Comparison of ENCODE assay signal across 26 mouse cellular contexts in genomic region chr6:70815471-70815870, GRCm38 (mm10). TPM values are rescaled to one million over a fixed set of nuclear protein-coding genes. Genes with fewer than 3 reads are reported as not detected.
DNase-seq lines count a peak whose midpoint lies in the region; ATAC-seq lines count a peak whose summit lies in the region.
"Had no signal": no experiment of that assay in that cellular context is flagged by ENCODE, and none has a peak within 500 bp of the region (broad histone marks: within the 10 kb centered on the region; RNA-seq: fewer than 3 reads in every experiment).

No protein-coding gene starts in this region.

- peaks cover 6% of the 10 kb centered on the region for H3K4me1 ChIP-seq in heart, embryonic 10.5 days
- H3K4me1 ChIP-seq in liver, embryonic 12.5 days: peaks cover 22% of the 10 kb centered on the region
- H3K4me1 ChIP-seq: forebrain, embryonic 13.5 days; hindbrain, embryonic 12.5 days; hindbrain, embryonic 15.5 days had no signal

- no peak for ATAC-seq in liver, embryonic 12.5 days
- ATAC-seq: forebrain, embryonic 13.5 days; forebrain, embryonic 16.5 days; intestine, embryonic 15.5 days; Patski had no signal

- peak; percentile 64 for DNase-seq in heart, embryonic 10.5 days (ENCODE audit: low spot score)
- no peak for DNase-seq in heart, postnatal 10 days
- DNase-seq in induced T-regulatory cell, adult 2 months (ENCODE audit: low read depth): peak; percentile 54
- DNase-seq in thymus, postnatal 0 days (ENCODE audit: low spot score): peak; percentile 73
- peak; percentile 55 for DNase-seq in thymus, postnatal 4 days
- DNase-seq in urinary bladder, adult 18-20 months (ENCODE audit: low spot score in 2 of 2): no peak
- DNase-seq: adrenal gland, postnatal 14 days; B cell, adult 2 months; cerebellum, adult 18-20 months; cerebellum, adult 9-10 months; cerebellum, postnatal 14 days; gastrocnemius, postnatal 10 days; gastrocnemius, postnatal 36 days; heart, adult 2 months had no signal

- H3K27ac ChIP-seq in heart, embryonic 10.5 days: no peak overlapping the region
- H3K27ac ChIP-seq in liver, embryonic 12.5 days: no peak overlapping the region
- H3K27ac ChIP-seq: forebrain, embryonic 10.5 days; forebrain, embryonic 13.5 days; heart, adult 2 months; heart, embryonic 15.5 days; hindbrain, embryonic 12.5 days; hindbrain, embryonic 15.5 days; intestine, embryonic 15.5 days had no signal

- no peaks in the 10 kb centered on the region for H3K36me3 ChIP-seq in heart, embryonic 10.5 days
- H3K36me3 ChIP-seq in liver, embryonic 12.5 days: no peaks in the 10 kb centered on the region
- H3K36me3 ChIP-seq: forebrain, embryonic 10.5 days; G1E; heart, embryonic 12.5 days; heart, embryonic 15.5 days; hindbrain, embryonic 12.5 days; hindbrain, embryonic 15.5 days; intestine, embryonic 15.5 days had no signal

- no peaks in the 10 kb centered on the region for H3K9me3 ChIP-seq in heart, embryonic 10.5 days
- H3K9me3 ChIP-seq in liver, embryonic 12.5 days (replicated peaks): no peaks in the 10 kb centered on the region
- H3K9me3 ChIP-seq: forebrain, embryonic 10.5 days; forebrain, embryonic 13.5 days; G1E; heart, embryonic 12.5 days; heart, embryonic 15.5 days; hindbrain, embryonic 12.5 days; hindbrain, embryonic 15.5 days; intestine, embryonic 15.5 days had no signal

- no peak overlapping the region for H3K4me3 ChIP-seq in heart, embryonic 10.5 days
- no peak overlapping the region for H3K4me3 ChIP-seq in liver, embryonic 12.5 days
- H3K4me3 ChIP-seq: forebrain, embryonic 10.5 days; forebrain, embryonic 13.5 days; heart, adult 2 months; heart, embryonic 12.5 days; heart, embryonic 15.5 days; hindbrain, embryonic 12.5 days; hindbrain, embryonic 15.5 days; intestine, embryonic 15.5 days had no signal

- H3K9ac ChIP-seq in liver, embryonic 12.5 days: no peak overlapping the region
- H3K9ac ChIP-seq: forebrain, embryonic 13.5 days; heart, embryonic 12.5 days; heart, embryonic 15.5 days; hindbrain, embryonic 12.5 days; hindbrain, embryonic 15.5 days; intestine, embryonic 15.5 days had no signal

- 78% methylated on average over 8 of the region's 8 CpGs for WGBS in heart, embryonic 10.5 days
- 68% methylated on average over 8 of the region's 8 CpGs for WGBS in liver, embryonic 12.5 days (ENCODE audit: insufficient replicate concordance)

- intact Hi-C loops in heart, postnatal 10 days (cut with DNase I): no loop called here

- H3K27me3 ChIP-seq in heart, embryonic 10.5 days (ENCODE audit: insufficient read depth, poor library complexity, severe bottlenecking): no peaks in the 10 kb centered on the region
- no peaks in the 10 kb centered on the region for H3K27me3 ChIP-seq in liver, embryonic 12.5 days (replicated peaks)
- H3K27me3 ChIP-seq: CH12.LX; forebrain, embryonic 13.5 days; heart, embryonic 12.5 days; heart, embryonic 15.5 days; hindbrain, embryonic 12.5 days; hindbrain, embryonic 15.5 days; intestine, embryonic 15.5 days; Patski had no signal

- no peak overlapping the region for H3K4me2 ChIP-seq in liver, embryonic 12.5 days
- H3K4me2 ChIP-seq: forebrain, embryonic 13.5 days; heart, embryonic 12.5 days; heart, embryonic 15.5 days; hindbrain, embryonic 12.5 days; hindbrain, embryonic 15.5 days; intestine, embryonic 15.5 days had no signal

RNA-seq across cellular contexts. Expression of gene Rpia, which starts 23.4 kb away (rescaled TPM):
- 1.2 and 1.6 TPM in 2 replicates for polyA plus RNA-seq in heart, embryonic 10.5 days (2016; fragmentation: Nextera tagmentation; extraction: Ambion mirVana)
- total RNA-seq in heart, postnatal 10 days (2021): 10 to 100 TPM in 1 of 2 experiments, 1 to 10 TPM in 1; 7.4 to 11.1 TPM
- 3.6 and 5.1 TPM in 2 replicates for polyA plus RNA-seq in thymus, postnatal 0 days (2015; fragmentation: Nextera tagmentation; extraction: Ambion mirVana)
- polyA plus RNA-seq in liver, embryonic 12.5 days (2016; fragmentation: Nextera tagmentation; extraction: Ambion mirVana): 4.5 and 5.1 TPM in 2 replicates

RNA-seq across cellular contexts. Expression of gene Eif2ak3, which starts 28.8 kb away (rescaled TPM):
- polyA plus RNA-seq in heart, embryonic 10.5 days (2016; fragmentation: Nextera tagmentation; extraction: Ambion mirVana): 7.3 and 8.2 TPM in 2 replicates
- total RNA-seq in heart, postnatal 10 days (2021): 10 to 100 TPM; 12.6 to 13.4 TPM
- 17.4 and 18.0 TPM in 2 replicates for polyA plus RNA-seq in thymus, postnatal 0 days (2015; fragmentation: Nextera tagmentation; extraction: Ambion mirVana)
- polyA plus RNA-seq in liver, embryonic 12.5 days (2016; fragmentation: Nextera tagmentation; extraction: Ambion mirVana): 5.2 and 6.2 TPM in 2 replicates

Comparison
In these comparisons a context has a peak if more than half of its experiments do, and no peak if none do; other contexts are left out.
1. DNase-seq: peak in heart, embryonic 10.5 days (single experiment), induced T-regulatory cell, adult 2 months (single experiment), thymus, postnatal 0 days (single experiment) and thymus, postnatal 4 days (single experiment); none in heart, postnatal 10 days (0 of 2) and urinary bladder, adult 18-20 months (0 of 2).